Comparison of ENCODE assay signal across 26 mouse cellular contexts in genomic region chr9:110478639-110479038, GRCm38 (mm10). TPM values are rescaled to one million over a fixed set of nuclear protein-coding genes. Genes with fewer than 3 reads are reported as not detected.
A peak's percentile ranks its signal among the peaks of the same experiment; 100 is the strongest.
DNase-seq lines count a peak whose midpoint lies in the region; ATAC-seq and TF ChIP-seq lines count a peak whose summit lies in the region.
"Had no signal": no experiment of that assay in that cellular context is flagged by ENCODE, and none has a peak within 500 bp of the region (broad histone marks: within the 10 kb centered on the region; RNA-seq: fewer than 3 reads in every experiment).

No protein-coding gene starts in this region.

- TF ChIP-seq RAD21 in CH12.LX (IDR thresholded peaks at IDR 0.05; ENCODE audit: low read depth, low read length) = no peak

- H3K4me3 ChIP-seq in spleen, adult 2 months (ENCODE audit: extremely low read depth, insufficient read depth, insufficient read length) = no peak overlapping the region
- H3K4me3 ChIP-seq in CH12.LX (replicated peaks in 1 of 3; ENCODE audit: low read depth in 2 of 3, low read length in 2 of 3, poor library complexity in 1 of 3) = peak overlapping the region; percentile 11 to 26 (median 14)
- H3K4me3 ChIP-seq in neural tube, embryonic 15.5 days (replicated peaks) = no peak overlapping the region
- H3K4me3 ChIP-seq: forebrain, embryonic 13.5 days; gastrocnemius, adult 2 months; heart, embryonic 12.5 days; heart, embryonic 15.5 days had no signal

- 21% methylated on average over 4 of the region's 4 CpGs for WGBS in spleen, adult 2 months
- 76% methylated on average over 4 of the region's 4 CpGs for WGBS in neural tube, embryonic 15.5 days

- in situ Hi-C loops in CH12.LX (cut with MboI; ENCODE audit: low pct_ligation_motif_present, low pct_unique_long_range_greater_than_20kb, low sequenced_read_pairs) = loop anchor here (10.0 kb wide), 1 partner anchor 46 kb away; no protein-coding TSS in a partner anchor

- H3K4me2 ChIP-seq in CH12.LX (ENCODE audit: insufficient read depth, low read depth, poor library complexity, severe bottlenecking) = peak overlapping the region; percentile 67
- H3K4me2 ChIP-seq in neural tube, embryonic 15.5 days = no peak overlapping the region
- H3K4me2 ChIP-seq: forebrain, embryonic 13.5 days; heart, embryonic 12.5 days; heart, embryonic 15.5 days; hindbrain, embryonic 14.5 days had no signal

- no peaks in the 10 kb centered on the region for H3K27me3 ChIP-seq in spleen, adult 2 months (ENCODE audit: control insufficient read depth, insufficient read depth, low read length)
- no peaks in the 10 kb centered on the region for H3K27me3 ChIP-seq in CH12.LX (replicated peaks)
- peaks cover 18% of the 10 kb centered on the region for H3K27me3 ChIP-seq in neural tube, embryonic 15.5 days (replicated peaks)
- H3K27me3 ChIP-seq: Patski had no signal

- no peaks in the 10 kb centered on the region for H3K36me3 ChIP-seq in spleen, adult 2 months (ENCODE audit: control insufficient read depth, insufficient read depth, low read length)
- H3K36me3 ChIP-seq in CH12.LX (replicated peaks in 1 of 2; ENCODE audit: control insufficient read depth in 1 of 2, insufficient read depth in 1 of 2, low read length in 1 of 2) = no peaks in the 10 kb centered on the region
- H3K36me3 ChIP-seq in neural tube, embryonic 15.5 days = no peaks in the 10 kb centered on the region
- H3K36me3 ChIP-seq: forebrain, embryonic 10.5 days; heart, embryonic 12.5 days; heart, embryonic 15.5 days had no signal

- no peak for TF ChIP-seq POLR2A in spleen, adult 2 months (IDR thresholded peaks at IDR 0.05; ENCODE audit: low read depth, low read length)
- no peak for TF ChIP-seq POLR2A in CH12.LX (IDR thresholded peaks at IDR 0.05; ENCODE audit: low read depth, low read length)

- no peak for ATAC-seq in neural tube, embryonic 15.5 days (ENCODE audit: low FRiP score)
- ATAC-seq: forebrain, embryonic 13.5 days; forebrain, postnatal 0 days; hindbrain, postnatal 0 days; Patski had no signal

- dilution Hi-C loops in CH12.LX (cut with MboI; ENCODE audit: extremely low pct_ligation_motif_present, extremely low pct_unique_long_range_greater_than_20kb, low sequenced_read_pairs) = no loop called here

- H3K4me1 ChIP-seq in spleen, adult 2 months (ENCODE audit: control insufficient read depth, insufficient read depth, insufficient read length) = peaks cover 11% of the 10 kb centered on the region; the same call in 1 of the 2 replicates
- H3K4me1 ChIP-seq in CH12.LX (ENCODE audit: control insufficient read depth in 1 of 2, insufficient read depth in 2 of 2) = peaks cover 16 to 39% of the 10 kb centered on the region in 2 experiments
- H3K4me1 ChIP-seq in neural tube, embryonic 15.5 days = peaks cover 22% of the 10 kb centered on the region

- DNase-seq in spleen, adult 2 months (ENCODE audit: low read depth in 1 of 2, low spot score in 2 of 2) = no peak
- no peak for DNase-seq in spleen, adult 18-20 months
- peak; percentile 83 for DNase-seq in A20 (ENCODE audit: low read depth, low spot score)
- peak; percentile 55 for DNase-seq in CH12.LX (ENCODE audit: extremely low read depth)
- peak; percentile 28 for DNase-seq in induced T-regulatory cell, adult 2 months (ENCODE audit: low read depth)
- DNase-seq in urinary bladder, adult 2 months (ENCODE audit: low spot score) = no peak
- DNase-seq in embryo, embryonic 10 days (ENCODE audit: low spot score) = no peak
- DNase-seq: adrenal gland, postnatal 10 days; cerebellum, adult 8-10 months; cerebellum, postnatal 36 days; forebrain, postnatal 0 days; gastrocnemius, adult 2 months; gastrocnemius, postnatal 14 days; heart, adult 18-20 months; heart, postnatal 10 days; heart, postnatal 36 days had no signal

- no peaks in the 10 kb centered on the region for H3K9me3 ChIP-seq in CH12.LX (replicated peaks; ENCODE audit: low read length)
- H3K9me3 ChIP-seq in neural tube, embryonic 15.5 days (replicated peaks) = no peaks in the 10 kb centered on the region
- H3K9me3 ChIP-seq: forebrain, embryonic 10.5 days; forebrain, embryonic 13.5 days; G1E; heart, embryonic 12.5 days; heart, embryonic 15.5 days had no signal

- H3K9ac ChIP-seq in CH12.LX (ENCODE audit: insufficient read depth, low read depth) = no peak overlapping the region; the same call in 1 of the 2 replicates
- H3K9ac ChIP-seq in neural tube, embryonic 15.5 days (replicated peaks) = no peak overlapping the region
- H3K9ac ChIP-seq: forebrain, embryonic 13.5 days; forebrain, postnatal 0 days; heart, embryonic 12.5 days; heart, embryonic 15.5 days; hindbrain, embryonic 14.5 days had no signal

- H3K79me2 ChIP-seq in CH12.LX (replicated peaks; ENCODE audit: control insufficient read depth, extremely low read depth, insufficient read depth, poor library complexity, severe bottlenecking) = no peaks in the 10 kb centered on the region

- peak; percentile 82 for TF ChIP-seq EP300 in CH12.LX (IDR thresholded peaks at IDR 0.05; ENCODE audit: low read length)

- TF ChIP-seq CTCF in spleen, adult 2 months (IDR thresholded peaks at IDR 0.05; ENCODE audit: extremely low read depth, insufficient read depth, insufficient read length, insufficient replicate concordance) = no peak
- no peak for TF ChIP-seq CTCF in CH12.LX (conservative IDR thresholded peaks at IDR 0.05 in 1 of 2, IDR thresholded peaks at IDR 0.05 in 1 of 2; ENCODE audit: low read depth in 2 of 2, low read length in 2 of 2)

- H3K27ac ChIP-seq in spleen, adult 2 months (ENCODE audit: insufficient read depth, low read length) = peak overlapping the region; percentile 63; the same call in 1 of the 2 replicates
- no peak overlapping the region for H3K27ac ChIP-seq in CH12.LX (ENCODE audit: insufficient read depth, low read depth)
- no peak overlapping the region for H3K27ac ChIP-seq in neural tube, embryonic 15.5 days (replicated peaks)
- H3K27ac ChIP-seq: forebrain, embryonic 10.5 days; forebrain, embryonic 13.5 days; gastrocnemius, adult 2 months; heart, embryonic 15.5 days; hindbrain, embryonic 14.5 days; hindbrain, postnatal 0 days had no signal

TF ChIP-seq in CH12.LX, 34 proteins besides CTCF, POLR2A, EP300 and RAD21:
- TF ChIP-seq ETS1 (conservative IDR thresholded peaks at IDR 0.05; ENCODE audit: low read depth, low read length) = peak; percentile 11; the same call in 1 of the 2 replicates
- TF ChIP-seq TCF12 (IDR thresholded peaks at IDR 0.05; ENCODE audit: low read depth, low read length) = no peak
- no peak for TF ChIP-seq JUN (IDR thresholded peaks at IDR 0.05; ENCODE audit: insufficient read depth, low read depth, low read length)
- TF ChIP-seq MAFK (IDR thresholded peaks at IDR 0.05; ENCODE audit: insufficient replicate concordance, low read length) = no peak
- no peak for TF ChIP-seq MAZ (IDR thresholded peaks at IDR 0.05; ENCODE audit: low read depth, low read length)
- peak; percentile 90 for TF ChIP-seq IRF4 (IDR thresholded peaks at IDR 0.05; ENCODE audit: low read depth, low read length)
- peak; percentile 93 for TF ChIP-seq ZNF384 (IDR thresholded peaks at IDR 0.05; ENCODE audit: low read depth, low read length)
- no peak for TF ChIP-seq CHD1 (IDR thresholded peaks at IDR 0.05; ENCODE audit: low read depth, low read length)
- no peak for TF ChIP-seq E2F4 (IDR thresholded peaks at IDR 0.05; ENCODE audit: insufficient replicate concordance, low read depth, low read length)
- TF ChIP-seq UBTF (IDR thresholded peaks at IDR 0.05; ENCODE audit: low read depth, low read length) = no peak
- peak; percentile 50; the same call in 1 of the 2 replicates for TF ChIP-seq SIN3A (IDR thresholded peaks at IDR 0.05; ENCODE audit: low read length)
- 0 out of 2 replicates have a peak, but pooled peaks have one; percentile 36 for TF ChIP-seq ELF1 (IDR thresholded peaks at IDR 0.05; ENCODE audit: low read depth, low read length)
- no peak for TF ChIP-seq TBP (conservative IDR thresholded peaks at IDR 0.05; ENCODE audit: low read depth, low read length)
- TF ChIP-seq BHLHE40 (IDR thresholded peaks at IDR 0.05; ENCODE audit: low read depth, low read length) = 0 out of 2 replicates have a peak, but pooled peaks have one; percentile 38
- no peak for TF ChIP-seq SMC3 (IDR thresholded peaks at IDR 0.05; ENCODE audit: low read depth, low read length)
- no peak for TF ChIP-seq NELFE (IDR thresholded peaks at IDR 0.05; ENCODE audit: low read depth, low read length)
TF ChIP-seq in CH12.LX: peak in this region for 6.

RNA-seq across cellular contexts. Expression of gene Kif9, which starts 1.9 kb away (rescaled TPM):
- polyA plus RNA-seq in spleen, adult 2 months (2012; rRNA removed) = 1.3 and 2.1 TPM in 2 replicates
- total RNA-seq in CH12.LX (2012; rRNA removed) (1.2 and 1.8 TPM in 2 replicates), CH12.LX (2014; rRNA removed) (1.1 and 1.6 TPM in 2 replicates)
- 1.2 and 1.8 TPM in 2 replicates for polyA plus RNA-seq in CH12.LX (2012; ENCODE audit: insufficient read length, low read depth)
- 1.9 and 2.1 TPM in 2 replicates for polyA plus RNA-seq in urinary bladder, adult 2 months (2012; rRNA removed)
- polyA plus RNA-seq in neural tube, embryonic 15.5 days (2015; fragmentation: Nextera tagmentation; extraction: Ambion mirVana) = 3.4 and 4.7 TPM in 2 replicates

RNA-seq across cellular contexts. Expression of gene Klhl18, which starts 2.1 kb away (rescaled TPM):
- 22.5 and 23.1 TPM in 2 replicates for polyA plus RNA-seq in spleen, adult 2 months (2012; rRNA removed)
- total RNA-seq in CH12.LX (2012; rRNA removed) (4.4 and 4.8 TPM in 2 replicates), CH12.LX (2014; rRNA removed) (3.0 and 3.5 TPM in 2 replicates)
- 10.1 and 10.2 TPM in 2 replicates for polyA plus RNA-seq in CH12.LX (2012; ENCODE audit: insufficient read length, low read depth)
- 20.7 and 22.1 TPM in 2 replicates for polyA plus RNA-seq in urinary bladder, adult 2 months (2012; rRNA removed)
- 20.8 and 22.4 TPM in 2 replicates for polyA plus RNA-seq in neural tube, embryonic 15.5 days (2015; fragmentation: Nextera tagmentation; extraction: Ambion mirVana)

RNA-seq across cellular contexts. Expression of gene Setd2, which starts 53.8 kb away (rescaled TPM):
- 49.4 and 51.8 TPM in 2 replicates for polyA plus RNA-seq in spleen, adult 2 months (2012; rRNA removed)
- total RNA-seq in CH12.LX (2012; rRNA removed) (34.9 and 35.8 TPM in 2 replicates), CH12.LX (2014; rRNA removed) (35.5 and 41.6 TPM in 2 replicates)
- polyA plus RNA-seq in CH12.LX (2012; ENCODE audit: insufficient read length, low read depth) = 87.1 and 104 TPM in 2 replicates
- polyA plus RNA-seq in urinary bladder, adult 2 months (2012; rRNA removed) = 52.0 and 58.2 TPM in 2 replicates
- polyA plus RNA-seq in neural tube, embryonic 15.5 days (2015; fragmentation: Nextera tagmentation; extraction: Ambion mirVana) = 29.9 and 32.4 TPM in 2 replicates

RNA-seq across cellular contexts. Expression of gene Ngp, which starts 59.1 kb away (rescaled TPM):
- polyA plus RNA-seq in spleen, adult 2 months (2012; rRNA removed) = 54.9 and 71.8 TPM in 2 replicates
- not detected in 2 replicates for total RNA-seq in CH12.LX (2012; rRNA removed)
- total RNA-seq in CH12.LX (2014; rRNA removed) = not detected in 2 replicates
- polyA plus RNA-seq in CH12.LX (2012; ENCODE audit: insufficient read length, low read depth) = not detected in 2 replicates
- 0.06 TPM in 1 of 2 replicates, not detected in the other for polyA plus RNA-seq in urinary bladder, adult 2 months (2012; rRNA removed)
- polyA plus RNA-seq in neural tube, embryonic 15.5 days (2015; fragmentation: Nextera tagmentation; extraction: Ambion mirVana) = 1.9 and 3.3 TPM in 2 replicates
- total RNA-seq: adrenal gland, adult 18-20 months; forebrain, postnatal 0 days; gastrocnemius, adult 2 months; heart, adult 18-20 months had no signal
- polyA plus RNA-seq: forebrain, embryonic 10.5 days; Patski had no signal

Comparison
In these comparisons a context has a peak if more than half of its experiments do, and no peak if none do; other contexts are left out.
1. DNase-seq: peak in A20 (single experiment), CH12.LX (single experiment) and induced T-regulatory cell, adult 2 months (single experiment); none in spleen, adult 2 months (0 of 2), spleen, adult 18-20 months (0 of 2), urinary bladder, adult 2 months (single experiment) and embryo, embryonic 10 days (single experiment).
2. H3K4me3 ChIP-seq: peak in CH12.LX (3 of 3); none in spleen, adult 2 months (single experiment) and neural tube, embryonic 15.5 days (single experiment).